Mouse (Mus musculus) frontal cortex, adult 2 months (tissue): Measurements from ENCODE around the gene Cplx3. TPM values are rescaled to one million over a fixed set of nuclear protein-coding genes. Genes with fewer than 3 reads are reported as not detected.

Source experiments
- DNase-seq, 2 experiments: peaks; one replicate each; pipeline ENCODE4 v3.0.0; 2022; ENCODE audit warnings: low spot score in 1 of 2; ENCODE audit errors: extremely low spot score in 1 of 2
- polyA plus RNA-seq: library from polyadenylated mRNA; depleted of rRNA; stranded (reverse); fragments of >200 nt; gene quantifications from 2 replicates; pipeline ENCODE4 v1.2.3, GENCODE M21; 2012

Cplx3 gene
- polyA plus RNA-seq, 1 experiment = 18.4 TPM

GRCm38 (mm10) chr9:57602098-57602497 is 4.0 kb downstream of the Cplx3 start:
- no peak for DNase-seq

GRCm38 (mm10) chr9:57601353-57601706 is 4.8 kb downstream of the Cplx3 start:
- DNase-seq = peak in 1 of 2 experiments; percentile 72

GRCm38 (mm10) chr9:57600620-57601352 is 5.3 kb downstream of the Cplx3 start:
- DNase-seq = no peak

GRCm38 (mm10) chr9:57598851-57599563 is 7.1 kb downstream of the Cplx3 start:
- no peak for DNase-seq

DNA sequence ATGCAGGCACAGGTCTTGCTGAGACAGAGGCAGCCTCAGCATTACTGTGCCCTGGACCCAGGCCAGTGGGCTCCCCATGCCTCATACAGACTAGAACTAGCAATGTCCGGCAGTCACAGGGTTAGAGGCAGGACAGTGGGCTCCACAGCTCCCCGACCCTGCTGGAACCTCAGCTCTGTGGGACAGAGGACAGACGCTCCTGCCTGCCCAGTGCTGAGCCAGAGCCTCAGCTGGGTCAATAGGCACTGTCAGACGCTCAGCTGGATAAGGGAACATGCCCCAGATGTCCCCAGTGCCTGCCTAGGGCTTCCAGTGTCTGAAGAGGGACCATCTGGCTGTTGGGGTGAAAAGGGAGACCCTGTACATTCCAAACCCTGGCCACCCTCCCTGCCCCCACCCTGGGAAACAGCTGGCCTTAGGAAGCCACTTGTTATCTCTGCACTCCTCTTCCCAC is 8.1 kb downstream of the Cplx3 start:
- DNase-seq = no peak

DNA sequence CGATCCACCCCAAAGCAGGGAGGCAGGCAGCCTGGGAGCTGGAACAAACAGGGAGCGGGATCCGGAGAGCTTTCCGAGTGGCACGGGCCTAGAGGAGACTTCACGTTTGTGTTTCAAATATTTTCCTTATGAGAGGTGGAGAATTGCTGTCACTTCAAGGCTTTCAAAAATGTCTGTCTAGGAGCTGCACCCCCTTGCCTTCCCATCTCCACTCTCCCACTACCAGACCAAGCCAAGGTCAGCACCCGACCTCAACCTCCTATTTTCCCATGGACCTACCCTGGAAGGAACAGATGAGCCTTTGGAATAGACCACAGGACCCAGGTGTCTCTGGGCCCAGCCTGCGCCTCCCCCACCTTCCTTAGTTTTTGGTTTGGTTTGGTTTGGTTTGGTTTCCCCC is 8.8 kb downstream of the Cplx3 start:
- DNase-seq = no peak

DNA sequence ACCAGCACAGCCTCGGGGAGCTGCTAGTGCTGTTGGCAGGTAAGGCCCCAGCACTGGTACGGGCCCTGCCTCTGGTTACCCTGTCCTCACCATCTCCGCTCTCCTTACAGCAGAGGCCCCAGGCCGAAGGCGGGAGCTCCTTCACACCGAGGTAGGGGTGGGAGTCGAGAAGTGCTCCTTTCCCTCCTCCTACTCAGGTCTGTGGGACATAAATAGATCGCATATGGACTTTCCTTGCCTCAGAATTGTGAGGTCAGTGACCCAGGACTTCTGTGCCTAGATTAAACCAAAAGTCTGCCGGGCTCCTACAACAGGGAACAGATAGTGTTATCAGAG is 11.9 kb downstream of the Cplx3 start:
- no peak for DNase-seq

- DNase-seq = peak in 1 of 2 experiments; percentile 37
Observed at GRCm38 (mm10) chr9:57593454-57594173, 12.5 kb downstream of the Cplx3 start.

GRCm38 (mm10) chr9:57590726-57591125 is 15.4 kb downstream of the Cplx3 start:
- peak in 1 of 2 experiments; percentile 63 for DNase-seq

- DNase-seq = peak in 1 of 2 experiments; percentile 80
Observed at GRCm38 (mm10) chr9:57589224-57590126, 16.6 kb downstream of the Cplx3 start, which contains the start of gene Ulk3. Gene Ulk3, plus strand, starts transcription at chr9:57589452.

GRCm38 (mm10) chr9:57584991-57585390 is 21.1 kb downstream of the Cplx3 start:
- no peak for DNase-seq

- DNase-seq = no peak
Observed at GRCm38 (mm10) chr9:57577144-57577849, 28.8 kb downstream of the Cplx3 start.

DNA sequence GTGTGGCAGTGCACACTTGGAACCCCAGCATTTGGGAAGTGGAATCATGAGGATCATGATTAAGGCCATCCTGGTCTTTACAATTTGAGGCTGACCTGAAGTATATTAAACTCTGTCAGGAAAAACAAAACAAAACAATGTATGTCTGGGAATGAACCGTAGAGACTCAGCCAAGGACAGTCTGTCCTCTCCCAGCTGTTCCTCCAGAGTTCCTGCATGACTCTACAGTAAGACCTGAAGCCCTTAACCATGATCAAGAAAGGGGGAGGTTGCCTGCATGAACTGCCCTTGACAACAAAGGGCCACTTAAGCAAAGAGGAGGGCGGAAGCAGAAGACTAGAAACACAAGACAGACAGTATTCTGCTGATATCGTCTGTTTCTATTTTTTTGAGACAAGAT is 30.5 kb downstream of the Cplx3 start:
- no peak for DNase-seq

DNA sequence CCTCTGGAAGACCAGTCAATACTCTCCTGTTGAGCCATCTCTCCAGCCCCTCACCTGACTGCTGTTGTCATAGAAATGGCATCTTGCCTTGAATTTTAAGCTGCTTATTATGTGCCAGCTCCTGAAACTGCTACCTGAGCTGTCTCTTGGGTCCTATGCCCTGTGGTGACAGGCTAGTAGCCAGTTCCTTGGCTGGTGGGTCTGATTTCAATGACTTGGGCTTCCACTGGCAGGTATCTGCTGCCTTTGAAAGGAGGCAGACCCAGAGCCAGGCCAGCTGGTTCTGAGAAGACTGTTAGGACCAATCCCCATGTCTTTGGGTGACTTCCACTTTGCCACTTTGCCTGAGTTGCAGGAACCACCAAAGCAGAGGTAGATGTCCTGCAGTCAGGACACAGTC is 31.7 kb downstream of the Cplx3 start:
- DNase-seq = no peak

GRCm38 (mm10) chr9:57568500-57568899 is 37.6 kb downstream of the Cplx3 start:
- no peak for DNase-seq

DNA sequence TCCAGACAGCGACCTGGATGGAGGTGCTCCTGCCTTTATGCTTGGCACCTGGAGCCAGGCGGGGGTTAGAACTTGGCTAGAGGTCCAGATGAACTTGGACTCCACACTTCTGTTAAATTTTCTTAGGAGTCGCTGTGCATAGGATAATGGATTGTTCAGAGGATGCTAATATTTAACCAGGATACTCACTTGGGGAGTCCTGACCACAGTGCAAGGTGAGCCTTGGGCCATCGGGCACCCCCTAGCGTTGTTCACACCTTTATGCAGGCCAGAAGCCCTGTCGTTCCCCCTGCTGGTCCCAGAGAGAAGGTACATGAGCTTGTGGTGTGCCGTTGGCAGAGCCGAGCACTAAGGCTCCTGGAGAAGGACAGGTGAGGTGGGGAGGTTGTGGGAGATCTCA is 39.2 kb downstream of the Cplx3 start:
- no peak for DNase-seq

GRCm38 (mm10) chr9:57565741-57566221 is 40.3 kb downstream of the Cplx3 start:
- peak; percentile 60 to 73 for DNase-seq

GRCm38 (mm10) chr9:57564609-57565008 is 41.5 kb downstream of the Cplx3 start:
- no peak for DNase-seq

DNA sequence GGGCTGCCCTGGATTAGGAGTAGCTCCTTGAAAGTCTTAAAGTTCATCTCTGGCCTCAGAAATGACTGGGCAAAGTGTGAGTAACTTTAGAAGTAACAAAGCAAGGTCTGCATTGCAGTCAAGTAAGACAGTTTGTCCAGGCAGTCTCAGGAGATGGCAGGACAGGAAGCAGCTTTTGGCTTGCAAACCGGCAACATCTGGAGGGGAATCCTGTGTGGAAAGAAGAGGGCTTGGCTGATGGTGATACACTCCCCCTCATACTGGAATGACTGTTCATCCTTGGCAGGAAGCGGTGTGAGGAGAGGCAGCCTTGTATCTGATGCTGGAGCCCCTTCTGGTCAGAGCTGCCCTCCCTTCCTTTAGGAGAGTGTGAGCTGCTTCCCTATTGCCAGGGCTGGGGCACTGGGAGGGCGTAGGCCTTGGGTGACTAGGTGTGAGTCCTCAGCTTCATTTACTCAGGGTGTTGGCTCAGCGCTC is 43.1 kb downstream of the Cplx3 start:
- DNase-seq = peak in 1 of 2 experiments; percentile 46
